Mouse (Mus musculus): ENCODE results near the gene Zfand3.
A peak's percentile ranks its signal among the peaks of the same experiment; 100 is the strongest.

Gene Zfand3

GRCm38 (mm10) chr17:29997726-29998125, 6.8 kb upstream of the Zfand3 start:
- no peak for DNase-seq (ENCODE audit: low spot score in 2 of 2)

GRCm38 (mm10) chr17:29998566-29999295, 5.8 kb upstream of the Zfand3 start:
- DNase-seq (ENCODE audit: low spot score in 2 of 2) = no peak

- DNase-seq (ENCODE audit: low spot score in 2 of 2) = no peak
These were observed 540 bp downstream of the Zfand3 start for GRCm38 (mm10) chr17:30005103-30005443.

GRCm38 (mm10) chr17:30005451-30005941, 963 bp downstream of the Zfand3 start:
- peak in 1 of 2 experiments; percentile 37 for DNase-seq (ENCODE audit: low spot score in 2 of 2)

- DNase-seq (ENCODE audit: low spot score in 2 of 2) = no peak
These were observed 2.3 kb downstream of the Zfand3 start for GRCm38 (mm10) chr17:30006877-30007276.

GRCm38 (mm10) chr17:30007883-30008282, 3.4 kb downstream of the Zfand3 start:
- DNase-seq (ENCODE audit: low spot score in 2 of 2) = no peak

- no peak for DNase-seq (ENCODE audit: low spot score in 2 of 2)
These were observed 3.9 kb downstream of the Zfand3 start for GRCm38 (mm10) chr17:30008392-30008791.

- DNase-seq (ENCODE audit: low spot score in 2 of 2) = no peak
These were observed 10.1 kb downstream of the Zfand3 start for GRCm38 (mm10) chr17:30014660-30015059.

- no peak for DNase-seq (ENCODE audit: low spot score in 2 of 2)
These were observed 14.5 kb downstream of the Zfand3 start for GRCm38 (mm10) chr17:30018927-30019610.

- DNase-seq (ENCODE audit: low spot score in 2 of 2) = no peak
These were observed 15.4 kb downstream of the Zfand3 start for GRCm38 (mm10) chr17:30019942-30020341.

- DNase-seq (ENCODE audit: low spot score in 2 of 2) = peak; percentile 48 to 76
These were observed 20.1 kb downstream of the Zfand3 start for GRCm38 (mm10) chr17:30024651-30025050.

GRCm38 (mm10) chr17:30026617-30027016, 22.1 kb downstream of the Zfand3 start:
- peak in 1 of 2 experiments; percentile 62 for DNase-seq (ENCODE audit: low spot score in 2 of 2)

GRCm38 (mm10) chr17:30027343-30028029, 23.0 kb downstream of the Zfand3 start:
- DNase-seq (ENCODE audit: low spot score in 2 of 2) = peak in 1 of 2 experiments; percentile 29

- DNase-seq (ENCODE audit: low spot score in 2 of 2) = no peak
These were observed 25.2 kb downstream of the Zfand3 start for GRCm38 (mm10) chr17:30029633-30030226.

- DNase-seq (ENCODE audit: low spot score in 2 of 2) = no peak
These were observed 28.3 kb downstream of the Zfand3 start for GRCm38 (mm10) chr17:30032796-30033195.

- no peak for DNase-seq (ENCODE audit: low spot score in 2 of 2)
These were observed 29.5 kb downstream of the Zfand3 start for GRCm38 (mm10) chr17:30033991-30034390.

GRCm38 (mm10) chr17:30035216-30036005, 30.9 kb downstream of the Zfand3 start:
- DNase-seq (ENCODE audit: low spot score in 2 of 2) = no peak

- DNase-seq (ENCODE audit: low spot score in 2 of 2) = no peak
These were observed 38.8 kb downstream of the Zfand3 start for GRCm38 (mm10) chr17:30043163-30043822.

- no peak for DNase-seq (ENCODE audit: low spot score in 2 of 2)
These were observed 40.6 kb downstream of the Zfand3 start for GRCm38 (mm10) chr17:30045181-30045580.

GRCm38 (mm10) chr17:30046654-30047053, 42.1 kb downstream of the Zfand3 start:
- no peak for DNase-seq (ENCODE audit: low spot score in 2 of 2)

Data from cerebellum, postnatal 4 days (tissue).